Mouse (Mus musculus) left cerebral cortex, postnatal 36 days (tissue): ENCODE results near the gene Nr6a1. TPM values are rescaled to one million over a fixed set of nuclear protein-coding genes. Genes with fewer than 3 reads are reported as not detected.

Experiments used
- DNase-seq, 2 experiments: peaks; one replicate each; pipeline ENCODE4 v3.0.0; 2021 to 2022; ENCODE audit warnings: low spot score in 2 of 2, mixed read lengths in 1 of 2
- intact Hi-C: fragments of 180-260 bp; cut with DNase I; formaldehyde crosslinking; loops from one replicate; pipeline ENCODE4 v1.15.1; 2025
- total RNA-seq, 2 experiments: library from RNA; stranded (reverse); gene quantifications; 2 replicates each; pipeline ENCODE4 v1.2.3; 2021

The Nr6a1 gene
- total RNA-seq, 2 experiments from 2014 or later = 8.8 to 9.5 TPM

DNA sequence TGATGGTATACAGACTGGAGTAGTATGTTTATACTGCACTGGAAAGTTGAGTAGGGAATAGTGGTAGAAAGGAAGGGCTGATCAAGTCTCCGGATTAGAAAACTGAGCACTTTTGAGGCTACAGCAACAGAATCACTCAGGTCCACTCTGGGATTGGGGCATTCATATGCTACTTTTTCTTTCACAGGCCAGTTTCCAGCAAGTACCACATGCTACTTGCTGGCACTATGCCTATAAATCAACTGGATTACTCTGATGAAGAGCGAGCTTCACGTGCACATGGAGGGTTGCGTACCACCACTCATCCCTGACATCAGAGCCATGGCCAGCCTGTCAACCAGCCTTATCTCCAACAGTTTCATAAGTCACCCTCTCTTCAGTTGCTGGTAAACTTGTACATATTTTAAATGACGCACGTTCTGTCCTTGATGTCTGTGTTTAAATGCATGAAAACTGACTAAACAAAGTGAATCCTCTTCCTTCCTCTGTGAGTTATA lies 197.1 kb downstream of the Nr6a1 start:
- intact Hi-C loops = no loop called here
- no peak for DNase-seq

DNA sequence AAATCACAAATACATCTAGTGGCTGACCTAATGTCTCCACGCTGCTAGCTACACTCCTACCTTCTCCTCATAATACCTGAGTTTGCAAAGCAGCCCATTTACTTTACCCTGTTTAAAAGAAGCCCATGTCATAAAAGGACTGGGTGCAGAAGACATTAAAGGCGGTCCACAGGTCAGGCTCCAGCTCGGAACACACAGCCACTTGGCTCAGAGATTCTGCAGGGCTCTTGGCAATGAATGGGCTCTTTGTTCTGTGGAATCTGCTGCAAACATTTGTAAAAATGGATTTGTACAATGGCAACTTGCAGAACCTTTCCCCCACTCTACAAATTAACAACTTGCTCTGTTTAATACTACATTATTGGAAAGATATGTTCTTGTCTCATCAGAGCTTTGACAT lies 202.1 kb downstream of the Nr6a1 start:
- no peak for DNase-seq
- intact Hi-C loops = no loop called here

DNA sequence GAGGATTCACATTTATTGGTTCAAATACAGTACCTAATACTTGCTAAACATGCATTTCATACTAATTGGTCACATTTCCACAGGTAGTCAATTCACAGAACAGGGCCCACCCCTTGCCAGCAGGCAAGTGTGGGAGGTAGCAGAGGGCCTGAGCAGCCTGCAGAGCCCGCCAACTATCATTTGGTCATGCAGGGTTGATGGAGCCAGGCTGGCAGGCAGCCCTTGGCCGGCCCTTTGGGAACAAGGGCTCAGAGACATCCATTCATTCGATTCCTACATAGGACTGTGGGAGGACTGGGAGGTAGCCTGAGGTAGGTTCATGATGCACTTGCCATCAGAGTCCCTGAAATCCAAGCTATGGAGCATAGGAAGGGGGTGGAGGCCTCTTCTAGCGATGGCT lies 204.1 kb downstream of the Nr6a1 start:
- intact Hi-C loops = no loop called here
- no peak for DNase-seq

DNA sequence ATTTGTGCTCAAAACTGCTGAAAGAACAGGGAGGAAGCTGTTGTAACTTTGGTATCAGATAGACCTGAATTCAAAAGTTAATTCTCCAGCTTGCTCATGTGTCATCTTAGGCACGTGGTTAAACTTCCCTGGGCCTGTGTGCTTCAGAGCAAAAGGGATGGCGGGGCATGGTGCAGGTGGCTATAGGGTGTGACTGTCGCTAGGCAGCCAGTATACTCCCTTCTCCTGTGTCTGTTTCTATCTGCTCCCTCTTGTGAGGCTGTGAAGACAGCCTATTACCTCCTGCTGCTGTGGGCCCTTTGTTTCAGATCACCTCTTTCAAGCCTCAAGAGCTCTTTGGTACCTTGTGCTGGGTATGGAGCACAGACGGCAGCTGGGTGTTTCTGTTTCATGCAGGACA lies 205.4 kb downstream of the Nr6a1 start:
- DNase-seq = no peak

DNA sequence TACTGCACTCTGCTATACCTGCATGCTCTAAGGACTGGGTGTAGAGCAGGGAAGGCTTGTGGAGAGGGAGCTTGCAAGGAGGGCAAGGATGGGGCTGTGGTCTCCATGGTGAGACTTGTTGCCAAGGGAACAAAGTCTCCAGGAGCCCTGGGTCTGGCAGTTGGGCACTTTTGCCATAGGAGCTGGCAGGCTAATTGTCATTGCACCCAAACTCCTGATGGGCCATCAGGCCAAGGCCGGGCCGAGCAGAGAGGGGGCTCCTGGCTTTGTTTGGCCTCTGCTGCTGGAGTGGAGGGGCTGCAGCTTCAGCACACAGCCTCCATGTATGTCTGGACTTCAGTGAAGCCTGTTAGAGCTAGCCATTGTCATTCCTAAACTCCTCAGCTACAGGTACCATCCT lies 206.8 kb downstream of the Nr6a1 start:
- DNase-seq = no peak
- intact Hi-C loops = no loop called here

More for the DNA sequence above, 205.4 kb downstream of the Nr6a1 start:
- intact Hi-C loops = no loop called here

DNA sequence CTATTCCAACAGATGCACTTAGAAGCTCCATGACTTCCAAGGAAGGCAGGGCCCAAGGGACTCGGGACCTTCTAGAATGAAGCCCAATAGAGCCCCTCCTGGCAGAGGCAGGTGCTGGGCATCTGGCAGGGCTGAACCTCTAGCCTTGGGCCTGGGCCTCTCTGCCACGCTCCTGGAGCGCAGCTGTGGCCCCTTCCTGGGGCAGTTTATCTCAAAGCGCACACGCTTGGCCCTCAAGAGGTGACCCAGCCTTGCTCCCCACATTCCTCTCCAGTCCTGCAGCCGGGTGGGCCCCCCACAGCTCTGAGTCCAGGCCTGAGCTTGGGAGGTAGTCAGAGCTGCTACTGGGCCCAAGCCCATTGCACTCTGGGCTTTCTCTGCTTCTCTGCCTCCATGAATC lies 208.1 kb downstream of the Nr6a1 start:
- intact Hi-C loops = no loop called here
- no peak for DNase-seq

DNA sequence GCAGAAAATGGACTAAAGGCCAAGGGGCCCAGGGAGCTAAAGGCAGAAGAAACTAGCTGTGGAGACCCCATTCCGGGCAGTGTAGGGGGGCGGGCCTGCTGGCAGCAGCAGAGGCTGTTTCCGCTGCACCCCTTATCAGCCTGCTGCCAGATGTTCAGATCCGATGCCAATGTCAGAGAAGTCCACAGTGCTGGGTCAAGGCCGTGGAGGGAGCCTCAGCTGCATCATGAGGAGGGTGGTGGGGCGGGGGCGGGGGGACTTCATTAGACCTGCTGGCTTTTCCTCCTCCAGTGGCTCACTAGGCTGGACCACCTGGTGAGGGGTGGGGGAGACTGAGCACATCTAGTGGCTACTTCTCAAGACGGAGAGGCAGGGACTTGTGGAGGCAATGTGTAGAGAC lies 208.8 kb downstream of the Nr6a1 start:
- DNase-seq = no peak
- intact Hi-C loops = no loop called here

DNA sequence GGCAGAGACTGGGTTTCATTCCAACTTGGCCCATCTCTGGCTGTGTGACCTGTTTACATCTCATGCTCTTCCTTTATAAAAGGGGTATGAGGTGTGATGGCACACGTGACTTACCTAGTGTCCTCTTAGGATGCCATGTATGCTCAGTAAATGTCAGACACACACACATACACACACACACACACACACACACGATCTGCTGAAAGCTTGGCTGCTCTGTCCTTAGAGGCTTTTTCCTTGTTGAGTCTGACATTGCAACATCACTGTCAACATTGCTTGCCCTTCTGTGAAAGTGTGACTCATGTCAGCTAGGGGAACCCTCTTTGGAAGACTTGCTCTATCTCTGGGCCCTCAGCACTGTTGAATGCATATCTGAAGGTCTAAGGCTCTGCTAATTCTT lies 210.1 kb downstream of the Nr6a1 start:
- no peak for DNase-seq
- intact Hi-C loops = no loop called here

DNA sequence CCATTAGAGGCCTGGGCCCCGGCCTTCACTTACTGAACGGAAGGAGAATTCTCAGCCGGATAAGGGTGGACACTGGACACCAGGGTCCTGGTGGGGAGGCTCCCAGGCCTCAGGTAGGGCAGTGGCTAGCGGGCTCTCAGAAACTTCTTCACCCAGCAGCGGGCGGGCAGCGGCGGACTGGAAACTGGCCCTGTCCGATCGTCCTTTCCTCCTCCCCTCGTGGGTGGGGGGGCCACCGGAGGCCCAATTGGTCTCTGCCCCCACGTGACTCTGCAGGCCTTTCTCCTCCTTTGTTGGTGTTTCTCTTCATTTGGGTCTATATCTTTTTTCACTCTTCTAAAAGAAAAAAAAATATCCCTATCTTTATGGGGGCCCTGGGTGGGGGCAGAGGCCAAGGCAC lies 213.2 kb downstream of the Nr6a1 start, which contains the start of gene Nr5a1:
Gene Nr5a1 (minus strand): TSS at position 219 of the 400 bp plus-strand sequence.
- no peak for DNase-seq
- intact Hi-C loops = no loop called here

DNA sequence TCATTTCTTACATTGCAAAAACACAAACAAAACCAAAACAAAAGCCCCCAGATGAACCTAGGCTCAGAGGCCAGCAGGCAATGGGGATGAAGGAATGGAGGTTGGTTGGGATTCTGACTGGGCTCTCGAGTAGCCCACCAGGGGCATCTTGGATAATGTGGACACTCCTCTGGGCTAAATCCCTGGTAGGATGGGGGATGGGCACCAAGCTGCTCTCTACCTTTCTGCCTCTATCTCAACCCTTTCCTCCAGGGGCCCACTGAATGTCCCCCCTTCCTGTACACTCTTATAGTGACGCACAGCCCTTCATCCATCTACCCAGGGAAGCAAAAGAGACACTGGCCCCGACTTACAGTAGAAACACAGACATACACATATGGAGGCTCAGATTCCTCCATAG lies 213.9 kb downstream of the Nr6a1 start:
- DNase-seq = no peak
- intact Hi-C loops = no loop called here

DNA sequence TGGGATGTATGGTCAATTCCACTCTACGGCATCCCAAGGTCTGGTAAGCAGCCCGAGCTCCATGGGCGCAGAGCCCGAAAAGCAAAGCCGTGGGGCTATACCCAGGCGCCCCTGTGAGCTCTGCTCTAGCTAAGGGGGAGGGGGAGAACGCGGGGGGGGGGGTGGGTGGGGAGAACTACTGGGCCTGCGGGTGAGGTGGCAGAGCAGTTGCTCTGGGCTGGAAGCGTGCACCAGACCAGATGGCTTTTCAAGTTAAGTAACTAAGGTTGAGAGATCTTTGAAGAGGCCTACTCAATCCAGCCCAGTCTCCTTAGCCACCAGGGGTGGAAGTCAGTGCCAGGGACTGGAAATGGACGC lies 214.7 kb downstream of the Nr6a1 start:
- intact Hi-C loops = no loop called here
- no peak for DNase-seq

DNA sequence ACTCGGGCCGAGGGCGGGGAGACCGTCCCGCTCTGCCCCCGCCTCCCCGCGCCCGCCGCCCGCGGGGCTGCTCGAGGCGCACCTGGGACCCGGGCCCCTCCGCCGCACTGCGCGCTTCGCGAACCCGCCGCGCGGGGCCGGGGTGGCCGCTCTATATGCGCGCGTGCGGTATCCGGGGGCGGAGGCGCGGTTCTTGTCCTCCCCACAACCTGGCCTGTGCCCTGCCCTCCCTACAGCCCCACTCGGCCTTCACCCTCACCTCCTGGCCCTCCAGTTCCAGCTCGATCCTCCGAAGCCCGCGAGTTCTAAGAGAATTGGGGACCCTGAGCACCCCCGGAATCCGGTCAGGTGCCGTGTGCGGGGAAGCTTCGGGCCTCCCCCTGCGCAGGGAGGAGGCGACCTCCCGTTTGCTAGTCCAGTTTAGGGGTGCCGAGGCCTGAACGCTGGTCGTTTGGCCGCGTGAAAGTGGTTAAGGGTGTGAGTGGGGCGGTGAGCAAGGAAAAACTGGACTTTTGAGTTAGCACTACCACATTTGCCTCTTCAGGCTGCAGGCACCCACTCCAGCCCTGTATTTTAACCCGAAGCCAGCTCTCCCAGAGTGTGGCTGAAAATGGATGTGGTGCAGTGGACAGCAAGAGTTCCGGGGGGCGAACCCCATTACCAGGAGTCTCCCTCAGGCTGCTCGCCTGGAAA lies 215.3 kb downstream of the Nr6a1 start:
- DNase-seq = no peak

DNA sequence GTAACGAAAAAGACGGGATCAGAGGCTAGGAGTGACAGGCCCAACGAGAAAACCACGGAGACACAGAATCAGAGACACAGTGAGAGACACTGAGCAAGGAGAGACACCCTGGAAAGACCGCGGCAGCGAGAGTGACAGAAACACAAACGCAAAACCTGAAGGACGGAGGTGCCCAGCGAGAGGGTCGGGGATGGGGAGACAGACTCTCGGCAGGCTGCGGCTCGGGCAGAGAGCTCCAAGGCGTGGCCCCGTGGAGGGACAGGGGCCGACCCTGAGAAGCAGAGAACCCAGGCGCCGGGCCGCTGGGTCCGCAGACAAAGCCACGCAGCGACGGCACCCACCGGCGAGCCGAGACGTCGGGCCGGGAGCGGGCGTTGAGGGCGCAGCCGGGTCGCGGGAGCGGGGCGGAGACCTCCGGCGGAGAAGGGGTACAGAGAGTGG lies 216.0 kb downstream of the Nr6a1 start:
- intact Hi-C loops = no loop called here
- no peak for DNase-seq

More for the DNA sequence above, 215.3 kb downstream of the Nr6a1 start:
- intact Hi-C loops = no loop called here

DNA sequence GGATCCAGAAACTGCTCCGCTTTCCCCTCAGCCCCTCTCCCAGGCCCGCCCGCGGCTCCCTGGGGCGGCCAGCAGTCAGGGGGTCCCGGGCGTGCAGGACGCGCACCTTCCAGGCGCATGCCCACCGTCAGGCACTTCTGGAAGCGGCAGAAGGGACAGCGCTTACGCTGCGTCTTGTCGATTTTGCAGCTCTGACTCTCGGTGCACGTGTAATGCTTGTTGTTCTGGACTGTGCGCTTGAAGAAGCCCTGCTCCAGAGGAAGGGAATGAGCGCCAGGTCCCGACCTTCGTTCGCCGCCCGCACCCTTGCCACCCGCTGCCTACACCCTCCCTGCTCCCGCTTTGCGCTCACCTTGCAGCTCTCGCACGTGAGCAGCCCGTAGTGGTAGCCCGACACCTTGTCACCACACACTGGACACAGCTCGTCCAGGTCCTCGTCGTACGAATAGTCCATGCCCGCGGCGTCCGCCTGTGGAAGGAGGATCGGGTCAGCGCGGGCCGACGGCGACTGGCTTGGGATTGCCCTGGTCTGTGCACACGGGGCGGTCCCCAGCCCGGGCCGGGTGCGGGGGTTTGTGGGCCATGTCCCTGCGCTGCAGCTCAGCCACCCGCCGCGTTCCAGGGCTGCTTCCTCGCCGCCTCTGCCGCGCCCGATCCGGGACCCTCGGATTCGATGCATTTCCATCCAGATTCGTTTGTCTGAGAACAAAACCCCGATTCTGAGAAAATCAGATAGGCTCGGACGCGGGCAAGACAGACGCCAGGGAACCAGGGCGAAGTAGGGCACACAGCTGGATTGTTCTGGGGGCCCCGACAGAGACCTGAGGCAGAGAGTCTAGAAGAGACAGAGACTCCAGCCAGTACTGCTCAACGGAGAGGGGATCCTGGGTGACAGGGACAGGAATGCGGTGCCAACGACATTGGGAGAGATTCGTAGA lies 216.9 kb downstream of the Nr6a1 start:
- DNase-seq = peak in 1 of 2 experiments; percentile 19
- intact Hi-C loops = no loop called here

DNA sequence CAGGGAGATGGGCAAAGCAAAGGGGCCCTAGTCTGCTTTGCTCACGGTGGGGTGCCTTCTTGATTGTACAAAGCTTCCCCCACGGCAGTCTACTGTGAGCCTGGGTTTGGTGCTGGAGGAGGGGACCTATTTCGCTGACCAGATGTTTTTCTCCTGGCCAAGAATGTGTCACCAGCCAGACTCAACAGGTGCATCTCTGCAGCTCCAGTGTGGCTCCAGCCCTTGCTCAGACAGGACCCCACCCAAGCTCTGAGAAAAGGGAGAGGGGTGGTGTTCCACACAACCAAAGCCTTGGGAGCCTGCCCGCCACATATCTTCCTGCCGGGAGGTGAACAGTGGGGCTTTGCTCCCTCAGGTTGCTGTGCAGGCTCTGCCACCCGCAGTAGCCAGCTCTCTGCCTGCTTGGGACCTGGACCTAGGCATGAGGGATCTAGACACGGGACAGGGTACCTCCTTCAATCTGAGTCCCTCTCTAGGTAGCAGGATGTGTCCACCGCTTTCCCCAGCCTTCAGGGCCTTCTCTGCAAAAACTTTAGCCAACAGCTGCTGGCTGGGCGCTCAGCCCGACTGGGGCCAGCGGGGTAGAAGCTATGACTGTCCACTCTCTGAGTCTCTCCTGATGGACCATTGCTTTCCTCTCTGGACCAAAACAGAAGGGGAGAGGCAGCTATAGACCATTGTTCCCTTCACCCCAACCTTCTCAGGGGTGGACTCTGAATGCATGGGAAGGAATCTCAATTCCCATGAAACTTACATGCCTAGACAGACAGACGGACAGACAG lies 218.4 kb downstream of the Nr6a1 start:
- DNase-seq = no peak
- intact Hi-C loops = no loop called here

DNA sequence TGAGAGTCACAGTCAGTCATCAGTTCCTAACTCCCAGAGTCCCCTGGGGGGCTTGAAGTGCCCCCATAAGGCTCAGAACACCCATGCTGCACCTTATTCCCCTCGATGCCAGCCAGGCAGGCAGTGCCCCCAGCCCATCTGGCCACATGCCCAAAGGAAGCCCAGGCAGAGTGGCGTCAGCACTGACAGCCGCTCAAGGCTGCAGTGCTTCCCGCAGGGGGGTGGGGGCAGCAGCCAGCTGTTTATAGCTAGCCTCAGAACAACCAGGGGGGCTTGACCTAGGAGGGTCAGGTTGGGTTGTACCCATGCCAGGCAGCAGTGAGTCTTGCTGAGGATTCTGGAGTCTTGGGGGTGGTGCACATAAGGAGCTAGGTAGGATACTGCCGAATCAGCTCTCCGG lies 220.8 kb downstream of the Nr6a1 start:
- no peak for DNase-seq
- intact Hi-C loops = no loop called here

DNA sequence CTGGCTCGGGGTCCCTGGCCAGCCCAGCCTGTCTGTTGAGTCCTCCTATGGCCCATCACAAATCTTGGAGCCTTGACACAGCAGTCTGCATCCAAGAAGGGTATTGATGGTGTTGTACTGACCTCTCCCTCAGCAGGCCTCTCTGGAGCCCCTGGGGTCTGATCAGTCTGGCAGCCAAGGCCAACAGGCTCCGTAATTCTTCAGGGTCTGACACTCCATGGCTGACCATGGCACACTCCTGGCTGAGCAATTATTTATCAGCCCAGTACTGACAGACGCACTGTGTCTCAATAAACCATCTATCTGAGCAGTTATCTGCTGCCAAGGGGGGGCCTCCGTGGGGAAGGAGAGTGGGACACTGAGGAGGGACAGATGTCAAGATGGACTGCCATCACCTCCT lies 222.5 kb downstream of the Nr6a1 start:
- DNase-seq = no peak
- intact Hi-C loops = no loop called here

DNA sequence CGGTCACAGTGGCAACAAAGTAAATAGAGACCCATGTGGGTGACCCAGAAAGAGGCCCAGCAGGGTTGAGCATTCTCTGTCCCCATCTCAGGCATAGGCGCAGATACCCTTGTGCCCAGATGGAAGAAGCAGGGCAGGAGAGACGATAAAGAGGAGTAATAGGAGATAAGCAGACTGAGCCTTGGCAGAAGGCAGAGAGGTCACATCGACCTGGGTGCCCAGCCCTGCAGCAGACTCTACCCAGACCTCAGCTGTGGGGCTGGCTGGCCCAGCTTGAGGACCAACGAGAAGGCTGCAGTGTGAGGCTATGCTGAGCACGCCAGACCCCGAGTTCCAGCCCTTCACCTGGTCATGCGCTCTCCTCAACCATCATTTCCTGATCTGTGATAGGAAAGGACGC lies 223.2 kb downstream of the Nr6a1 start:
- DNase-seq = no peak
- intact Hi-C loops = no loop called here

DNA sequence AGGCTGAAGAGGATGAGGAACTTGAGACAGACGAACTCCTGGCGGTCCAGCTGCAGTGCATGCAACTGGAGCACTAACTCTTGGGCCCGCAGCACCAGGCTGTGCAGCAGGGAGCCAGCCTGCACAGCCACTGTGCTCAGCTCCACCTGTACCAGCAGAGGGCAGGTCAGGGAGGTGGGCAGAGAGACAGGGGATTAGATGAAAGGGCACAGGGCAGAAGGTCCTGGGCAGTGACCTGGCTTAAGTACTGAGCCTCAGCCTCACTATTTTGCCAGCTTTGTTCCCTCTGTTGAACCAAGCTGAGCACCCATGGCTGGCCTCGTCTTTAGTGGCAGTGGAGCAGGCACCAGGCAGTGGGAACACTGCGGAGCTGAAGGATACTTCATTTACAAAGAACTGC lies 227.3 kb downstream of the Nr6a1 start:
- intact Hi-C loops = no loop called here
- no peak for DNase-seq

DNA sequence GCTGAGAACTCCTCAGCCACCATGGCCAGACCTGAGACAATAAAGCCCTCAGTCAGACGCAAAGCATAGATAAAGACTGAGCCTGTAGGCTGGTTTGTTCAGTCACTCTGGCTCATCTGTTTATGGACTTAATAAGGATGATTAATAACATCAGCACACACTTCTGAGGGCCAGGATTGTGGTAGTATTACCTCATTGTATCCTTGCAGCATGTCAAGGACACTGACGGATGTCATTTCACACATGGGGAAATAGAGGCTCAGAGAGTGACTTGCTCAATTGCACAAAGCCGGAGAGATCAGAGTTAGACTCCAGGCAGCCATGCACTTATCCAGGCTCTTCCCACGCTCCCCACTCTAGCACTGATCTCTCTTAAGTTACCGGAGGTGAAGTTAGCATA lies 228.9 kb downstream of the Nr6a1 start:
- intact Hi-C loops = no loop called here
- no peak for DNase-seq
